ENCODE assay signal across 27 mouse cellular contexts in genomic region chr5:35733523-35733922, GRCm38 (mm10). TPM values are rescaled to one million over a fixed set of nuclear protein-coding genes. Genes with fewer than 3 reads are reported as not detected.
DNase-seq lines count a peak whose midpoint lies in the region; ATAC-seq and TF ChIP-seq lines count a peak whose summit lies in the region.
"Had no signal": no experiment of that assay in that cellular context is flagged by ENCODE, and none has a peak within 500 bp of the region (broad histone marks: within the 10 kb centered on the region; RNA-seq: fewer than 3 reads in every experiment).

No protein-coding gene starts in this region.

- no peak for DNase-seq in lung, postnatal 36 days
- DNase-seq in kidney, adult 9 months, result peak; percentile 90
- peak; percentile 59 for DNase-seq in kidney, postnatal 10 days
- DNase-seq in forebrain, postnatal 0 days, result no peak
- DNase-seq in layer of hippocampus, postnatal 10 days (ENCODE audit: low spot score in 2 of 2), result no peak
- no peak for DNase-seq in urinary bladder, postnatal 4 days (ENCODE audit: low spot score in 2 of 2)
- DNase-seq: adrenal gland, postnatal 36 days; cerebellum, adult 18-20 months; cerebellum, postnatal 14 days; gastrocnemius, postnatal 25 days; heart, adult 11 months; liver; lung, adult 2 months; right cerebral cortex, postnatal 4 days; thymus, adult 18-20 months; thymus, postnatal 25 days had no signal

- H3K9ac ChIP-seq in lung, embryonic 16.5 days (ENCODE audit: low read length), result no peak overlapping the region
- H3K9ac ChIP-seq in forebrain, postnatal 0 days, result no peak overlapping the region
- H3K9ac ChIP-seq: heart, embryonic 15.5 days; liver, embryonic 14.5 days; midbrain, embryonic 15.5 days; neural tube, embryonic 12.5 days had no signal

- H3K36me3 ChIP-seq in lung, embryonic 16.5 days (ENCODE audit: control insufficient read depth, insufficient read depth, low read length), result no peaks in the 10 kb centered on the region
- H3K36me3 ChIP-seq in forebrain, postnatal 0 days (ENCODE audit: insufficient read depth), result no peaks in the 10 kb centered on the region
- H3K36me3 ChIP-seq: heart, embryonic 10.5 days; heart, embryonic 15.5 days; midbrain, embryonic 15.5 days; neural tube, embryonic 12.5 days had no signal

- peak overlapping the region; percentile 53 for H3K27ac ChIP-seq in lung, embryonic 16.5 days (ENCODE audit: low read length)
- H3K27ac ChIP-seq in forebrain, postnatal 0 days (ENCODE audit: low read depth, low read length), result no peak overlapping the region
- H3K27ac ChIP-seq: heart, embryonic 10.5 days; heart, embryonic 15.5 days; liver, embryonic 14.5 days; midbrain, embryonic 15.5 days; neural tube, embryonic 12.5 days; stomach, postnatal 0 days had no signal

- no peak overlapping the region for H3K4me2 ChIP-seq in lung, embryonic 16.5 days (ENCODE audit: low read depth, low read length)
- H3K4me2 ChIP-seq in forebrain, postnatal 0 days (ENCODE audit: low read depth), result no peak overlapping the region
- H3K4me2 ChIP-seq: heart, embryonic 15.5 days; midbrain, embryonic 15.5 days; neural tube, embryonic 12.5 days had no signal

- H3K9me3 ChIP-seq in lung, embryonic 16.5 days (ENCODE audit: control insufficient read depth, low read length), result no peaks in the 10 kb centered on the region
- no peaks in the 10 kb centered on the region for H3K9me3 ChIP-seq in forebrain, postnatal 0 days (ENCODE audit: low read length)
- H3K9me3 ChIP-seq: heart, embryonic 10.5 days; heart, embryonic 15.5 days; midbrain, embryonic 15.5 days; neural tube, embryonic 12.5 days had no signal

- ATAC-seq in lung, embryonic 16.5 days (ENCODE audit: low read depth), result no peak
- ATAC-seq in forebrain, postnatal 0 days, result no peak
- ATAC-seq: hindbrain, embryonic 16.5 days; midbrain, embryonic 15.5 days had no signal

- H3K4me1 ChIP-seq in lung, embryonic 16.5 days (replicated peaks; ENCODE audit: control insufficient read depth, insufficient read depth, low read length), result peaks cover 27% of the 10 kb centered on the region
- H3K4me1 ChIP-seq in forebrain, postnatal 0 days (ENCODE audit: insufficient read depth), result no peaks in the 10 kb centered on the region
- H3K4me1 ChIP-seq: midbrain, embryonic 15.5 days; neural tube, embryonic 12.5 days had no signal

- H3K4me3 ChIP-seq in lung, embryonic 16.5 days (ENCODE audit: low read length), result no peak overlapping the region
- no peak overlapping the region for H3K4me3 ChIP-seq in forebrain, postnatal 0 days (ENCODE audit: low read depth, low read length)
- H3K4me3 ChIP-seq: erythroblast, embryonic 14.5 days; heart, embryonic 10.5 days; heart, embryonic 15.5 days; midbrain, embryonic 15.5 days; myocyte; neural tube, embryonic 12.5 days had no signal

- no peak for TF ChIP-seq CTCF in forebrain, postnatal 0 days (IDR thresholded peaks at IDR 0.05; ENCODE audit: low read depth)

- WGBS in lung, embryonic 16.5 days, result 45% methylated on average over 2 of the region's 2 CpGs
- WGBS in forebrain, postnatal 0 days, result 88% methylated on average over 2 of the region's 2 CpGs

- no peaks in the 10 kb centered on the region for H3K27me3 ChIP-seq in lung, embryonic 16.5 days (ENCODE audit: control insufficient read depth, insufficient read depth, low read depth, low read length)
- H3K27me3 ChIP-seq in forebrain, postnatal 0 days (ENCODE audit: insufficient read depth, low read length), result no peaks in the 10 kb centered on the region
- H3K27me3 ChIP-seq: heart, embryonic 15.5 days; midbrain, embryonic 15.5 days; neural tube, embryonic 12.5 days had no signal

RNA-seq across cellular contexts. Expression of gene Sh3tc1, which starts 6.3 kb away (rescaled TPM):
- polyA plus RNA-seq in lung, embryonic 16.5 days (2015; fragmentation: Nextera tagmentation; extraction: Ambion mirVana), result 15.3 and 16.8 TPM in 2 replicates
- total RNA-seq in forebrain, postnatal 0 days (2014; rRNA removed), result 1.8 and 2.8 TPM in 2 replicates
- polyA plus RNA-seq in forebrain, postnatal 0 days (2015; fragmentation: Nextera tagmentation; extraction: Ambion mirVana), result 0.99 and 1.2 TPM in 2 replicates
- 1 to 10 TPM; 2.5 TPM for total RNA-seq in layer of hippocampus, postnatal 10 days (2021)
- total RNA-seq: MEL had no signal

RNA-seq across cellular contexts. Expression of gene Ablim2, which starts 24.2 kb away (rescaled TPM):
- 0.77 and 1.5 TPM in 2 replicates for polyA plus RNA-seq in lung, embryonic 16.5 days (2015; fragmentation: Nextera tagmentation; extraction: Ambion mirVana)
- total RNA-seq in forebrain, postnatal 0 days (2014; rRNA removed), result 20.6 and 21.8 TPM in 2 replicates
- 13.2 and 18.2 TPM in 2 replicates for polyA plus RNA-seq in forebrain, postnatal 0 days (2015; fragmentation: Nextera tagmentation; extraction: Ambion mirVana)
- 10 to 100 TPM; 66.2 to 73.0 TPM for total RNA-seq in layer of hippocampus, postnatal 10 days (2021)
- total RNA-seq: MEL had no signal
- polyA plus RNA-seq: erythroblast, embryonic 14.5 days had no signal

RNA-seq across cellular contexts. Expression of gene Htra3, which starts 53.9 kb away (rescaled TPM):
- polyA plus RNA-seq in lung, embryonic 16.5 days (2015; fragmentation: Nextera tagmentation; extraction: Ambion mirVana), result 36.9 and 37.9 TPM in 2 replicates
- total RNA-seq in forebrain, postnatal 0 days (2014; rRNA removed), result 11.1 and 13.2 TPM in 2 replicates
- polyA plus RNA-seq in forebrain, postnatal 0 days (2015; fragmentation: Nextera tagmentation; extraction: Ambion mirVana), result 16.4 and 16.9 TPM in 2 replicates
- total RNA-seq in layer of hippocampus, postnatal 10 days (2021), result 10 to 100 TPM; 15.4 to 18.2 TPM
- total RNA-seq: MEL had no signal
- polyA plus RNA-seq: erythroblast, embryonic 14.5 days had no signal

Comparison
In these comparisons a context has a peak if more than half of its experiments do, and no peak if none do; other contexts are left out.
1. DNase-seq: peak in kidney, adult 9 months (single experiment) and kidney, postnatal 10 days (single experiment); none in lung, postnatal 36 days (single experiment), forebrain, postnatal 0 days (single experiment), layer of hippocampus, postnatal 10 days (0 of 2) and urinary bladder, postnatal 4 days (0 of 2).